Mouse (Mus musculus) MEL (cell line): ENCODE results near the gene Hook2. TPM values are rescaled to one million over a fixed set of nuclear protein-coding genes. Genes with fewer than 3 reads are reported as not detected.

Source experiments
- DNase-seq: peaks from one replicate; pipeline ENCODE4 v3.0.0; 2011; ENCODE audit warnings: low read depth, low spot score
- H3K27ac ChIP-seq: 2 replicates; pipeline ENCODE4 v1.5.1; 2012; ENCODE audit warnings: low read depth, mild to moderate bottlenecking, control low read depth, low read length, moderate library complexity; ENCODE audit not compliant: control insufficient read depth
- H3K27me3 ChIP-seq, 2 experiments: fragments of 150-350 bp in 1 of 2; sonication (generic) in 1 of 2; 2 replicates each; pipeline ENCODE4 v1.6.1; 2012; ENCODE audit warnings: low read length in 2 of 2, mild to moderate bottlenecking in 2 of 2, improper control_type of control experiment in 1 of 2, moderate library complexity in 1 of 2; ENCODE audit not compliant: insufficient read depth in 2 of 2, control insufficient read depth in 1 of 2
- H3K36me3 ChIP-seq, 2 experiments: 2 replicates each; pipeline ENCODE4 v1.6.1; 2012 to 2014; ENCODE audit warnings: low read length in 2 of 2, improper control_type of control experiment in 1 of 2, inconsistent platforms in 1 of 2, mild to moderate bottlenecking in 1 of 2; ENCODE audit not compliant: insufficient read depth in 2 of 2, control insufficient read depth in 1 of 2
- H3K4me1 ChIP-seq, 2 experiments: fragments of 150-350 bp in 1 of 2; sonication (generic) in 1 of 2; 2 replicates each; pipeline ENCODE4 v1.6.1; 2012; ENCODE audit warnings: low read length in 2 of 2, improper control_type of control experiment in 1 of 2, mild to moderate bottlenecking in 1 of 2; ENCODE audit not compliant: insufficient read depth in 2 of 2, control insufficient read depth in 1 of 2
- H3K4me3 ChIP-seq, 2 experiments: fragments of 150-350 bp in 1 of 2; sonication (generic) in 1 of 2; 2 replicates each; pipeline ENCODE4 v1.5.1; 2012; ENCODE audit warnings: low read depth in 2 of 2, low read length in 2 of 2, mild to moderate bottlenecking in 2 of 2, moderate library complexity in 2 of 2, control low read depth in 1 of 2, improper control_type of control experiment in 1 of 2; ENCODE audit not compliant: control insufficient read depth in 1 of 2, insufficient read depth in 1 of 2
- H3K79me2 ChIP-seq: 2 replicates; pipeline ENCODE4 v1.6.1; 2012; ENCODE audit warnings: mild to moderate bottlenecking, low read length, moderate library complexity; ENCODE audit not compliant: control insufficient read depth, poor library complexity, insufficient read depth
- H3K9ac ChIP-seq: 2 replicates; pipeline ENCODE4 v1.6.1; 2012; ENCODE audit warnings: low read depth, mild to moderate bottlenecking, control low read depth, low read length, moderate library complexity; ENCODE audit not compliant: control insufficient read depth, poor library complexity, severe bottlenecking
- H3K9me3 ChIP-seq: fragments of 150-350 bp; sonication (generic); replicated peaks from 2 replicates; pipeline ENCODE4 v1.6.1; 2012; ENCODE audit warnings: mild to moderate bottlenecking, low read length, improper control_type of control experiment, moderate library complexity; ENCODE audit not compliant: insufficient read depth
- BHLHE40 ChIP-seq: IDR thresholded peaks from 2 replicates; pipeline ENCODE4 v1.6.1; 2012; ENCODE audit warnings: low read depth, mild to moderate bottlenecking, inconsistent platforms, low read length, improper control_type of control experiment, borderline replicate concordance
- CHD1 ChIP-seq: IDR thresholded peaks from 2 replicates; pipeline ENCODE4 v1.6.1; 2012; ENCODE audit warnings: low read depth, mild to moderate bottlenecking, inconsistent platforms, low read length, improper control_type of control experiment
- CHD2 ChIP-seq: IDR thresholded peaks from 2 replicates; pipeline ENCODE4 v1.6.1; 2011; ENCODE audit warnings: low read length, improper control_type of control experiment
- E2F4 ChIP-seq: IDR thresholded peaks from 2 replicates; pipeline ENCODE4 v1.6.1; 2011; ENCODE audit warnings: low read depth, low read length, improper control_type of control experiment, borderline replicate concordance
- ELF1 ChIP-seq: IDR thresholded peaks from 2 replicates; pipeline ENCODE4 v1.6.1; 2014; ENCODE audit warnings: low read depth, mild to moderate bottlenecking, inconsistent platforms, low read length, improper control_type of control experiment, moderate library complexity
- GABPA ChIP-seq: IDR thresholded peaks from 2 replicates; pipeline ENCODE4 v1.6.1; 2012; ENCODE audit warnings: low read depth, mild to moderate bottlenecking, inconsistent platforms, low read length, improper control_type of control experiment, moderate library complexity
- HCFC1 ChIP-seq: IDR thresholded peaks from 2 replicates; pipeline ENCODE4 v1.6.1; 2012; ENCODE audit warnings: low read depth, mild to moderate bottlenecking, inconsistent platforms, low read length, improper control_type of control experiment, moderate library complexity
- JUND ChIP-seq: IDR thresholded peaks from 2 replicates; pipeline ENCODE4 v1.6.1; 2011; ENCODE audit warnings: low read depth, mild to moderate bottlenecking, improper control_type of control experiment, low read length
- KAT2A ChIP-seq: conservative IDR thresholded peaks from 2 replicates; pipeline ENCODE4 v1.6.1; 2012; ENCODE audit warnings: low read depth, low read length, improper control_type of control experiment, inconsistent platforms
- MAX ChIP-seq: IDR thresholded peaks from 2 replicates; pipeline ENCODE4 v1.6.1; 2011; ENCODE audit warnings: low read length, improper control_type of control experiment
- MAZ ChIP-seq: IDR thresholded peaks from 2 replicates; pipeline ENCODE4 v1.6.1; 2012; ENCODE audit warnings: low read depth, mild to moderate bottlenecking, inconsistent platforms, low read length, improper control_type of control experiment
- MEF2A ChIP-seq: IDR thresholded peaks from 2 replicates; pipeline ENCODE4 v1.6.1; 2014; ENCODE audit warnings: low read depth, mild to moderate bottlenecking, inconsistent platforms, low read length, improper control_type of control experiment; ENCODE audit not compliant: poor library complexity, insufficient replicate concordance, severe bottlenecking; ENCODE audit errors: extremely low read depth
- MXI1 ChIP-seq: IDR thresholded peaks from 2 replicates; pipeline ENCODE4 v1.6.1; 2011; ENCODE audit warnings: mild to moderate bottlenecking, low read depth, low read length, improper control_type of control experiment
- NELFE ChIP-seq: IDR thresholded peaks from 2 replicates; pipeline ENCODE4 v1.6.1; 2011; ENCODE audit warnings: low read depth, low read length, improper control_type of control experiment
- POLR2AphosphoS2 ChIP-seq: IDR thresholded peaks from 2 replicates; pipeline ENCODE4 v1.6.1; 2011; ENCODE audit warnings: low read length, improper control_type of control experiment
- POLR2AphosphoS5 ChIP-seq: IDR thresholded peaks from 2 replicates; pipeline ENCODE4 v1.6.1; 2012; ENCODE audit warnings: low read depth, borderline replicate concordance, mild to moderate bottlenecking, inconsistent platforms, low read length, moderate library complexity, mixed read lengths
- RAD21 ChIP-seq: IDR thresholded peaks from 2 replicates; pipeline ENCODE4 v1.6.1; 2011; ENCODE audit warnings: mild to moderate bottlenecking, low read depth, low read length, improper control_type of control experiment
- SIN3A ChIP-seq: IDR thresholded peaks from 2 replicates; pipeline ENCODE4 v1.6.1; 2012; ENCODE audit warnings: low read length, improper control_type of control experiment, inconsistent platforms
- SMC3 ChIP-seq: IDR thresholded peaks from 2 replicates; pipeline ENCODE4 v1.6.1; 2011; ENCODE audit warnings: low read depth, low read length, improper control_type of control experiment
- TAL1 ChIP-seq: IDR thresholded peaks from 2 replicates; pipeline ENCODE4 v1.6.1; 2012; ENCODE audit warnings: mild to moderate bottlenecking, inconsistent platforms, low read length, moderate library complexity, mixed read lengths
- TCF12 ChIP-seq: IDR thresholded peaks from 2 replicates; pipeline ENCODE4 v1.6.1; 2014; ENCODE audit warnings: low read depth, mild to moderate bottlenecking, inconsistent platforms, low read length, improper control_type of control experiment, moderate library complexity
- ZC3H11A ChIP-seq: IDR thresholded peaks from 2 replicates; pipeline ENCODE4 v1.6.1; 2012; ENCODE audit warnings: low read depth, mild to moderate bottlenecking, inconsistent platforms, low read length, improper control_type of control experiment
- ZNF384 ChIP-seq: IDR thresholded peaks from 2 replicates; pipeline ENCODE4 v1.6.1; 2012; ENCODE audit warnings: low read depth, mild to moderate bottlenecking, inconsistent platforms, low read length, improper control_type of control experiment
- polyA plus RNA-seq, 2 experiments: library from polyadenylated mRNA; stranded (reverse) in 1 of 2; unstranded in 1 of 2; fragments of >175 nt in 1 of 2; fragments of >200 nt in 1 of 2; gene quantifications; 2 replicates each; pipeline versions ENCODE4 v1.2.1 to v1.2.4; 2012; ENCODE audit warnings: low replicate concordance in 2 of 2, low read depth in 1 of 2; ENCODE audit not compliant: insufficient read length in 2 of 2, insufficient read depth in 1 of 2, missing spikeins in 1 of 2
- total RNA-seq: library from RNA; depleted of rRNA; stranded (reverse); fragments of 300-350 nt; gene quantifications from 2 replicates; pipeline ENCODE4 v1.2.3, GENCODE M21; 2012

Hook2 gene
- total and polyA plus RNA-seq, 3 experiments = 10.5 to 17.5 TPM; not detected in 1

GRCm38 (mm10) chr8:85029271-85029670 lies 38.9 kb downstream of the Hook2 start:
- no peak overlapping the region for H3K4me3 ChIP-seq
- no peaks in the 10 kb centered on the region for H3K27me3 ChIP-seq
- no peak for DNase-seq
- peaks cover 6 to 10% of the 10 kb centered on the region in 2 experiments; a peak in 3 of 4 replicates for H3K4me1 ChIP-seq
- H3K9ac ChIP-seq = no peak overlapping the region
- H3K79me2 ChIP-seq = peaks cover 43% of the 10 kb centered on the region
- H3K27ac ChIP-seq = no peak overlapping the region
- no peak for TF ChIP-seq NELFE
- TF ChIP-seq ZNF384 = no peak
- TF ChIP-seq HCFC1 = no peak
- no peak for TF ChIP-seq E2F4
- TF ChIP-seq BHLHE40 = no peak
- no peak for TF ChIP-seq MAZ
- no peak for TF ChIP-seq SIN3A
- no peak for TF ChIP-seq ZC3H11A
- no peak for TF ChIP-seq ELF1
- no peak for TF ChIP-seq TCF12
- TF ChIP-seq RAD21 = no peak
- TF ChIP-seq MXI1 = no peak
- no peak for TF ChIP-seq POLR2AphosphoS5
- no peak for TF ChIP-seq CHD1
- TF ChIP-seq CHD2 = no peak
- TF ChIP-seq MAX = no peak
- H3K9me3 ChIP-seq = no peaks in the 10 kb centered on the region
- H3K36me3 ChIP-seq = peaks cover 4 to 10% of the 10 kb centered on the region in 2 experiments

- peaks cover 4 to 15% of the 10 kb centered on the region in 2 experiments for H3K36me3 ChIP-seq
- H3K27me3 ChIP-seq = no peaks in the 10 kb centered on the region
- peaks cover 4 to 13% of the 10 kb centered on the region in 2 experiments; a peak in 3 of 4 replicates for H3K4me1 ChIP-seq
- H3K9ac ChIP-seq = no peak overlapping the region
- no peak for DNase-seq
- no peak overlapping the region for H3K27ac ChIP-seq
- TF ChIP-seq MXI1 = no peak
- no peak for TF ChIP-seq KAT2A
- no peak for TF ChIP-seq JUND
- TF ChIP-seq MEF2A = no peak
- no peak for TF ChIP-seq HCFC1
- no peak for TF ChIP-seq MAZ
- no peak for TF ChIP-seq E2F4
- TF ChIP-seq ZNF384 = no peak
- no peak for TF ChIP-seq SMC3
- TF ChIP-seq GABPA = no peak
- TF ChIP-seq TAL1 = no peak
- no peak for TF ChIP-seq POLR2AphosphoS2
- TF ChIP-seq CHD1 = no peak
- TF ChIP-seq SIN3A = no peak
- no peak overlapping the region for H3K4me3 ChIP-seq
- H3K9me3 ChIP-seq = no peaks in the 10 kb centered on the region
- peaks cover 35% of the 10 kb centered on the region for H3K79me2 ChIP-seq
These were observed 42.4 kb downstream of the Hook2 start for GRCm38 (mm10) chr8:85032622-85033311.
